Mouse (Mus musculus) left cerebral cortex, adult 2 months (tissue): ENCODE results near the gene Tamm41. TPM values are rescaled to one million over a fixed set of nuclear protein-coding genes. Genes with fewer than 3 reads are reported as not detected.
A peak's percentile ranks its signal among the peaks of the same experiment; 100 is the strongest.

Experiments
- DNase-seq, 2 experiments: peaks; one replicate each; pipeline ENCODE4 v3.0.0; 2021 to 2022; ENCODE audit warnings: low spot score in 2 of 2, mixed read lengths in 1 of 2; ENCODE audit errors: extremely low spot score in 1 of 2
- H3K27ac ChIP-seq: fragments of 200-600 bp; 2 replicates; pipeline ENCODE4 v1.8.1; 2022
- H3K4me3 ChIP-seq: fragments of 200-600 bp; 2 replicates; pipeline ENCODE4 v1.8.1; 2022
- CTCF ChIP-seq: fragments of 200-600 bp; IDR thresholded peaks from 2 replicates; pipeline ENCODE4 v1.8.1; 2022; ENCODE audit warnings: antibody characterized with exemption, mild to moderate bottlenecking, moderate library complexity
- intact Hi-C: fragments of 180-260 bp; cut with DNase I; formaldehyde crosslinking; loops from one replicate; pipeline ENCODE4 v1.15.1; 2025
- total RNA-seq, 2 experiments: library from RNA; stranded (reverse); gene quantifications; 2 replicates each; pipeline ENCODE4 v1.2.3; 2021

Gene Tamm41
- total RNA-seq, 2 experiments from 2014 or later: 19.7 to 20.0 TPM

- TF ChIP-seq CTCF: no peak
- intact Hi-C loops: no loop called here
- no peak for DNase-seq
- no peak overlapping the region for H3K4me3 ChIP-seq
- H3K27ac ChIP-seq: no peak overlapping the region
These were observed 24.1 kb downstream of the Tamm41 start for GRCm38 (mm10) chr6:115013574-115013973.

DNA sequence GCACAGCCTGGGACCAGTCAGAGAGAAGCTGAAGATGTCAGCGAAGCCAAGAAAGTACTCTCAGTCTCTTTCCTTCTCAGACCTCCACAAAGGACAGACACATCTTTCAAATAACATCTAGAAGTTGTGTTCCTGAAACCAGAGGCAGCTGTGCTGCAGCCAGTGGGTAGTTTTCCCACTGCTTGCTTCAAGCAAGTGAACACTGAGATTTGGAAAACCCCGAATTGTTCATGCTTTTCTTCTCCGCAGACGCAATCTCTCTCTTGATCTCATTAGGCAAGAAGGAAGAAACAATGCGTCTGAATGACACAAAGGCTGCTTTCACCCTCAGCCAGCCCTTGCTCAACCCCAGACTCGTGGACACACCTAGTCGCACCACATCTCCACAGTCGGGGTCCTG is 25.9 kb downstream of the Tamm41 start:
- DNase-seq: no peak
- intact Hi-C loops: no loop called here

GRCm38 (mm10) chr6:115010815-115011214 is 26.9 kb downstream of the Tamm41 start:
- no peak for DNase-seq
- no peak overlapping the region for H3K27ac ChIP-seq

More for the DNA sequence above, 25.9 kb downstream of the Tamm41 start:
- Histone ChIP-seq H3K27ac (no peak overlapping the region), H3K4me3 (no peak overlapping the region)
- no peak for TF ChIP-seq CTCF

DNA sequence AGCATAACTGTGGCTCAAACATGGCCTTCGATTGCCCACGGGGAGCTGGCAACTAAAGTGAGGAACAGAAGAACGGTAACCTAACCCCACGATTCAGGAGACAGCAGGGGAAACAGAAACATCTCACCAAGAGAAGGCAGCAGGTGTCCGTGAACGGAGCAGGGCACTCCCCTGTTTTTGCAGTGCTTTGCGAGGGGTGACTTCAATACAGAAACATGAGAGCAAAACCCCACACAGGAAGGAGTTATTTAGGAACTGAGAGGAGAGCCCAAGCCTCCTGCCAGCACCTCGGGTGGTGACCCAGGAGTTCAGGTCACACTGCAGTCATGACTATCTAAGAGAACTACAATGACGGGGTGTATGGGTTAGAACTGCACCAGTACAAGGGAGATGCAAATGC is 27.4 kb downstream of the Tamm41 start:
- H3K4me3 ChIP-seq: no peak overlapping the region
- TF ChIP-seq CTCF: no peak
- intact Hi-C loops: no loop called here

More at GRCm38 (mm10) chr6:115010815-115011214, 26.9 kb downstream of the Tamm41 start:
- no peak overlapping the region for H3K4me3 ChIP-seq
- intact Hi-C loops: no loop called here
- TF ChIP-seq CTCF: no peak

GRCm38 (mm10) chr6:115007728-115008127 is 29.9 kb downstream of the Tamm41 start:
- TF ChIP-seq CTCF: peak; percentile 100
- peak; percentile 72 to 86 for DNase-seq
- Histone ChIP-seq H3K27ac (no peak overlapping the region), H3K4me3 (no peak overlapping the region)
- intact Hi-C loops: loop anchor here (1.0 to 5.0 kb wide), 3 partner anchors 40 to 285 kb away; partner anchors contain the start of gene Vgll4

More for the DNA sequence above, 27.4 kb downstream of the Tamm41 start:
- no peak overlapping the region for H3K27ac ChIP-seq
- DNase-seq: no peak

GRCm38 (mm10) chr6:115006948-115007347 is 30.7 kb downstream of the Tamm41 start:
- Histone ChIP-seq H3K4me3 (no peak overlapping the region), H3K27ac (no peak overlapping the region)
- DNase-seq: no peak
- intact Hi-C loops: loop anchor here (1.0 to 5.0 kb wide), 3 partner anchors 40 to 285 kb away; partner anchors contain the start of gene Vgll4
- TF ChIP-seq CTCF: no peak

GRCm38 (mm10) chr6:115006065-115006464 is 31.6 kb downstream of the Tamm41 start:
- no peak for TF ChIP-seq CTCF
- H3K27ac ChIP-seq: peak overlapping the region; percentile 87; the same call in 1 of the 2 replicates
- no peak overlapping the region for H3K4me3 ChIP-seq
- no peak for DNase-seq
- intact Hi-C loops: loop anchor here (5.0 kb wide), 2 partner anchors 39 to 284 kb away; partner anchors contain the start of gene Vgll4

GRCm38 (mm10) chr6:115005351-115005890 is 32.3 kb downstream of the Tamm41 start:
- no peak overlapping the region for H3K4me3 ChIP-seq
- H3K27ac ChIP-seq: peak overlapping the region; percentile 87
- peak; percentile 26 to 73 for DNase-seq
- intact Hi-C loops: loop anchor here (1.0 to 5.0 kb wide), 3 partner anchors 29 to 283 kb away; partner anchors contain the start of gene Vgll4
- TF ChIP-seq CTCF: no peak

DNA sequence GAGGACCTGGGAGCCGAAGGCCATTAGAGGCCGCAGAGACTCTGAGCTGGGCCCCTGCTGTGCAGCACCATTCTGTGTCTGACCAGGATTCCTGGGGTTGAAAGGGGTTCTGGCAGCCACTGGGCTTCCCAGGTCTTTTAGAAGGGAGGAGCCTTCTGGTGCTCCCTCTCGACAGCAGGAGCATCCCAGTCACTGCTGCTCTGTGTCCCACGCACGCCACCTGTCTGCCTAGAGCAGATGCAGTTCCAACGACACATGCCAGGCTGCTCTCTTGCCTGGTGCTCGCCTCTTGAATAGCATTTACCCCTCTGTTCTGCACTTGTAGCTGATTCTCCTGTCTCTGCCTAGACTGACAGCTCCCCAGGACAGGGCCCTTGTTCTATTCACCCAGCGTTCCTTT is 33.0 kb downstream of the Tamm41 start:
- peak overlapping the region; percentile 87 for H3K27ac ChIP-seq
- TF ChIP-seq CTCF: peak; percentile 9; the same call in 1 of the 2 replicates
- peak; percentile 42 to 72 for DNase-seq
- intact Hi-C loops: loop anchor here (1.0 to 5.0 kb wide), 3 partner anchors 28 to 282 kb away; partner anchors contain the start of gene Vgll4
- H3K4me3 ChIP-seq: no peak overlapping the region

GRCm38 (mm10) chr6:114998374-114999031 is 39.2 kb downstream of the Tamm41 start:
- TF ChIP-seq CTCF: no peak
- intact Hi-C loops: no loop called here
- DNase-seq: no peak
- Histone ChIP-seq H3K27ac (no peak overlapping the region), H3K4me3 (no peak overlapping the region)

DNA sequence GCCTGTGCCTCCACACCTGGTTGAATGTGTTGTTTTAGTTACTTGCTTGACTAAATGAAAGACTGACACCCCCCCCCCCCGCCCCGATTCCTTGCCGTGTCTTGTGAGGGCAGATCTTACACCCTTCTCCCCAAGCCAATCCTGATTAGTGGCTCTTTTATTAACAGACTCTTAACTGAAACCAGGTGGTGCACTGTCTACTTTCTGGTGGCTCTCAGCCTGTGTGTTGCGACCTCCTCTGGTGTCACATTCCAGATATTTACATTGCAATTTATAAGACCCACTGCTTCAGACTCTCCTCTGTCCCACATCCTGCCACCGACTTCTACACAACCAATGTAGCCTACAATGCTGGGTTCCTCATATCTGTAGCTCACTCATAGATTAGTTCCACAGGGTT is 40.2 kb downstream of the Tamm41 start:
- DNase-seq: no peak
- Histone ChIP-seq H3K4me3 (no peak overlapping the region), H3K27ac (no peak overlapping the region)
- intact Hi-C loops: no loop called here
- TF ChIP-seq CTCF: no peak

DNA sequence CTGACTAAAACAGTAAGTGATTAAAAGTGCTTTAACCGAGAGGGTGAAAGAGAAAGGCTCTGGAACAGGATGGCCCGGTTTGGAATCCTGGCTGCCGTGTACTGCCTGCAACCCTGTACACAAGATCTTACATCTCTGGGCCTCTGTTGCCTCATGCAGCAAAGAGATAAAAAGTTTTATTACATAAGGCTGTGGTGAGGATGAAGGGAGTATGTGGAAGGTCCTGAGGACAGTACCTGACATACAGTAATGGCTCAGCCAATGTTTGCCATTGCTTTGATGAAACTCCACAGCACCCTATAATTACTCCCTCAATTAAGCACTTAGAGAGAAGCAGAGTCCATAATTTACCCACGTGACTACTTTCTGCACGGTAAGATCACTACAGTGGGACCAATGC is 40.8 kb downstream of the Tamm41 start:
- intact Hi-C loops: no loop called here
- no peak for DNase-seq
- H3K27ac ChIP-seq: no peak overlapping the region
- no peak overlapping the region for H3K4me3 ChIP-seq
- TF ChIP-seq CTCF: no peak
